Mouse (Mus musculus): ENCODE results near the gene Gm8005.
"Not testable (repeated sequence)": the region's sequence is repeated elsewhere in the genome, so short reads cannot be mapped to it uniquely, and the experiment has no call there.

Gm8005 gene

GRCm38 (mm10) chr14:42439573-42439972 lies at the start of gene Gm8005:
Gene Gm8005, minus strand, starts transcription at chr14:42439673.
- not testable (repeated sequence) for DNase-seq (ENCODE audit: low spot score in 2 of 2)

GRCm38 (mm10) chr14:42463581-42463980 lies 24.1 kb upstream of the Gm8005 start, which contains the start of gene Gm8011:
Gene Gm8011, plus strand, starts transcription at chr14:42463881.
- not testable (repeated sequence) for DNase-seq (ENCODE audit: low spot score in 2 of 2)
